Mouse (Mus musculus) hindbrain, embryonic 16.5 days (tissue): ENCODE results near the gene Eif4a1. TPM values are rescaled to one million over a fixed set of nuclear protein-coding genes. Genes with fewer than 3 reads are reported as not detected.

Source experiments
- ATAC-seq: fragments of 200-750 bp; cut with Nextera tagmentation; 2 replicates; pipeline ENCODE4 v1.8.0; 2017; ENCODE audit warnings: moderate TSS enrichment, moderate library complexity
- H3K27ac ChIP-seq: fragments of 300-500 bp; sonication (generic); 2 replicates; pipeline ENCODE4 v1.5.1; 2014; ENCODE audit warnings: low read depth, mild to moderate bottlenecking, control low read depth, low read length, moderate library complexity
- H3K27me3 ChIP-seq: fragments of 300-500 bp; sonication (generic); replicated peaks from 2 replicates; pipeline ENCODE4 v1.6.1; 2014; ENCODE audit warnings: low read length; ENCODE audit not compliant: control insufficient read depth, insufficient read depth
- H3K36me3 ChIP-seq: fragments of 300-500 bp; sonication (generic); 2 replicates; pipeline ENCODE4 v1.6.1; 2014; ENCODE audit warnings: mild to moderate bottlenecking, low read length, moderate library complexity, mixed read lengths; ENCODE audit not compliant: control insufficient read depth, insufficient read depth
- H3K4me1 ChIP-seq: fragments of 300-500 bp; sonication (generic); 2 replicates; pipeline ENCODE4 v1.6.1; 2014; ENCODE audit warnings: low read depth, low read length; ENCODE audit not compliant: control insufficient read depth, insufficient read depth
- H3K4me2 ChIP-seq: fragments of 300-500 bp; sonication (generic); 2 replicates; pipeline ENCODE4 v1.6.1; 2014; ENCODE audit warnings: mild to moderate bottlenecking, low read length, control low read depth, moderate library complexity
- H3K4me3 ChIP-seq: fragments of 300-500 bp; sonication (generic); 2 replicates; pipeline ENCODE4 v1.5.1; 2014; ENCODE audit warnings: mild to moderate bottlenecking, low read length, control low read depth, moderate library complexity
- H3K9ac ChIP-seq: fragments of 300-500 bp; sonication (generic); 2 replicates; pipeline ENCODE4 v1.6.1; 2014; ENCODE audit warnings: low read depth, mild to moderate bottlenecking, control low read depth, low read length, moderate library complexity
- H3K9me3 ChIP-seq: fragments of 300-500 bp; sonication (generic); 2 replicates; pipeline ENCODE4 v1.6.1; 2014; ENCODE audit warnings: mild to moderate bottlenecking, low read length, moderate library complexity; ENCODE audit not compliant: control insufficient read depth
- WGBS: fragments of 180-500 bp; shearing (Covaris S2); extraction: QIAGEN DNeasy Blood & Tissue Kit; methylation state at CpG from one replicate; pipeline ENCODE4 v1.1.7; 2014; 5-methylcytosine and 5-hydroxymethylcytosine counted together
- polyA plus RNA-seq: library from polyadenylated mRNA; unstranded; fragments of >200 nt; fragmentation: Nextera tagmentation; extraction: Ambion mirVana; gene quantifications from 2 replicates; pipeline ENCODE4 v1.2.1, GENCODE M21; 2015

The Eif4a1 gene
- polyA plus RNA-seq, 1 experiment from 2014 or later: 382 TPM

- Histone ChIP-seq H3K36me3 (peaks cover 35% of the 10 kb centered on the region), H3K4me1 (peaks cover 28% of the 10 kb centered on the region), H3K9me3 (no peaks in the 10 kb centered on the region), H3K27me3 (no peaks in the 10 kb centered on the region), H3K9ac (no peak within 1 kb of the TSS), H3K4me2 (no peak within 1 kb of the TSS), H3K27ac (no peak within 1 kb of the TSS), H3K4me3 (no peak within 1 kb of the TSS)
- WGBS: 40% methylated on average over 7 of the region's 7 CpGs
- no peak for ATAC-seq
Observed at GRCm38 (mm10) chr11:69665961-69666664, 6.1 kb downstream of the Eif4a1 start, which contains the start of gene Cd68. TSS of gene Cd68 (minus strand) at chr11:69666153.

DNA sequence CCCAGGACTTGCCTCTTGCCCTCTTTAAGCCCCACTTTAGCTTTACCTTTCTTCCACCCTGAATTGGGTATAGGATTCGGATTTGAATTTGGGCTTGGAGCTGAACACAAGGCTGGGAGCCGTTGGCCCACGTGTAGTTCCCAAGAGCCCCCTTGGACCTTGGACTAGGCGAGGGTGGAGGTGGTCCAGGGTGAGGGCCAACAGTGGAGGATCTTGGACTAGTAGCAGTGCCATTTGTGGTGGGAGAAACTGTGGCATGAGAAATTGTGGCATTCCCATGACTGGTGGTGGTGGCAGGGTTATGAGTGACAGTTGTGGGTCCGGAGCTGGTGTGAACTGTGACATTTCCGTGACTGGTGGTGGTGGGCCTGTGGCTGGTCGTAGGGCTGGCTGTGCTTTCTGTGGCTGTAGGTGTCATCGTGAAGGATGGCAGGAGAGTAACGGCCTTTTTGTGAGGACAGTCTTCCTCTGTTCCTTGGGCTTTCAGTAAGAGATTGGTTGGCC lies 6.7 kb downstream of the Eif4a1 start:
- no peaks in the 10 kb centered on the region for H3K9me3 ChIP-seq
- WGBS: 76% methylated on average over 9 of the region's 9 CpGs
- no peak for ATAC-seq
- peaks cover 25% of the 10 kb centered on the region for H3K4me1 ChIP-seq
- no peak overlapping the region for H3K9ac ChIP-seq
- no peak overlapping the region for H3K27ac ChIP-seq
- H3K4me3 ChIP-seq: no peak overlapping the region
- H3K27me3 ChIP-seq: no peaks in the 10 kb centered on the region
- no peak overlapping the region for H3K4me2 ChIP-seq
- H3K36me3 ChIP-seq: peaks cover 35% of the 10 kb centered on the region

GRCm38 (mm10) chr11:69664841-69665240 lies 7.4 kb downstream of the Eif4a1 start:
- H3K9me3 ChIP-seq: no peaks in the 10 kb centered on the region
- H3K4me3 ChIP-seq: no peak overlapping the region
- H3K9ac ChIP-seq: no peak overlapping the region
- WGBS: 95% methylated on average over 7 of the region's 7 CpGs
- H3K27ac ChIP-seq: no peak overlapping the region
- no peak overlapping the region for H3K4me2 ChIP-seq
- peaks cover 19% of the 10 kb centered on the region for H3K4me1 ChIP-seq
- H3K27me3 ChIP-seq: no peaks in the 10 kb centered on the region
- peaks cover 33% of the 10 kb centered on the region for H3K36me3 ChIP-seq
- ATAC-seq: no peak

GRCm38 (mm10) chr11:69663795-69664194 lies 8.4 kb downstream of the Eif4a1 start:
- no peak for ATAC-seq
- Histone ChIP-seq H3K4me1 (peaks cover 11% of the 10 kb centered on the region), H3K36me3 (peaks cover 31% of the 10 kb centered on the region), H3K4me2 (no peak overlapping the region), H3K9ac (no peak overlapping the region), H3K9me3 (no peaks in the 10 kb centered on the region), H3K27ac (peak overlapping the region; percentile 91; the same call in 1 of the 2 replicates), H3K27me3 (no peaks in the 10 kb centered on the region), H3K4me3 (no peak overlapping the region)
- WGBS: 88% methylated on average over 6 of the region's 6 CpGs

DNA sequence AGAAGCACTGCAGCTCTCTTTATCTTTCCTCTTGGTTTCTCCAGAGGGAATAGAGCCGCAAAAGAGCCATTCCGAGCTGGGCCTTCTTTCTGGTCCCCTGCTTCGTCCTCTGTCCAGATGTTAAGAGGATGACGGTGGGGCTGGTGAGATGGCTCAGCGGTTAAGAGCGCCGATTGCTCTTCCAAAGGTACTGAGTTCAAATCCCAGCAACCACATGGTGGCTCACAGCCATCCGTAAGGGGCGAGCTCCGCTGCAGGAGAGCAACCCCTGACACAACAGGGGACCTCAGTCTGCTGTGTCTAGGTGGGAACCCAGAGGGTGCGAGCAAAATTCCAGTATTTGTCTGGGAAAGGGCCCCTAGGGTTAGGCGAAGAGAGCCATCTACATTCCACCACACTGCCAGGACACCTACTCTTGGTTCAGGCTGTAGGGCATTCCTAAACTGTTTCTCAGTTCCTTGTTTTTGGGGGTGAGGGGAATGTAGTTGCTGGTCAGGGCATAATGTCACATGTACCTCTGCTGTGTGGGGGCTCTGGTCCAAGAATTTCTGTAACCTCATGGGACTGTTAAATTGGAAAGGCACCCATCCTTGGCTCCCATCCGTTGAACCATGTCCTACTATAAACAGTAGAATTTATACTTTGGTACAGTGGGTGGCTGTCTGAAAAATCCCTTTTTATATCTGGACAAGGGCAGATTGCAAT lies 9.1 kb downstream of the Eif4a1 start:
- peak; percentile 8 for ATAC-seq
- H3K36me3 ChIP-seq: peaks cover 33% of the 10 kb centered on the region
- H3K4me3 ChIP-seq: peak overlapping the region; percentile 67
- H3K27ac ChIP-seq: peak overlapping the region; percentile 91
- no peaks in the 10 kb centered on the region for H3K27me3 ChIP-seq
- peak overlapping the region; percentile 69 for H3K9ac ChIP-seq
- peak overlapping the region; percentile 68 for H3K4me2 ChIP-seq
- 65% methylated on average over 13 of the region's 13 CpGs for WGBS
- no peaks in the 10 kb centered on the region for H3K9me3 ChIP-seq
- H3K4me1 ChIP-seq: peaks cover 11% of the 10 kb centered on the region

DNA sequence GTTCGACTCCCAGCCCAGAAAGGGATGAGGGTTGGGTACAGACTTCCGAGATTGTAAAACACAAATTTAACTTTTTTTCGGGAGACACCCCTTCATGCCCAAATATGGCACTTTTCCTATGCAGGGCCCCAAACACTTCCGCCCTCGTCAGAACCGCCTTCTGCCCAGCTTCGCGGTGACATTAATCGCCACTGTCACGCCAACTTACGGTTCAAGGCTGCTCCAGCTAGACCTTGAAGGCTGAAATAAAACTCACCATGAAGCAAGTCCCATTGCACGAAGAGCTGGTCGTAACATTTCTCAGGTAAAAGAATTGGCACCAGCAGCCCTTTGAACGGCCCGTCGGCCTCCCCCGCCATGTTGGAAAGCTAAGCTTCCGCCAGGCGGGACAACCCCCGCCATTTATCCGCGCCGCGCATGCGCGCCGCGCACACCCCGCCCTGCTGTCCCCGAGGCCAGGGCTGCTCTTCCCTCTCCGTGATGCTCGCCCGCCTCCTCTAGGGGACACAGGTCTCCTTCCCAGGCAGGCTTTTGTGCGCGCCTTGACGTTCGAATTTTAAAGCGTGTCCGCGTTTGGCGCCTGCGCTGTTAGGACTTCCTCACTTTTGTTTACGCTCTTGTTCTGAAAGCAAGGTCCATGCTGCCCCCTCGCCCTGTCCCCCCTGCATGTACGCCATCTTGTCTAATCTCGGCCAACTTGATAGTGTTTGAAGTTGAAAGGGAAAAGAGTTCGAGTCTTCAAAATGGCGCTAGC lies 9.8 kb downstream of the Eif4a1 start, which contains the start of gene Mpdu1:
Mpdu1 (minus strand) TSS at position 430 of the 754 bp plus-strand sequence.
- Histone ChIP-seq H3K36me3 (peaks cover 31% of the 10 kb centered on the region), H3K9ac (peak within 1 kb of the TSS; percentile 69), H3K27ac (peak within 1 kb of the TSS; percentile 91), H3K27me3 (no peaks in the 10 kb centered on the region), H3K4me2 (peak within 1 kb of the TSS; percentile 68), H3K4me3 (peak within 1 kb of the TSS; percentile 67), H3K4me1 (peaks cover 11% of the 10 kb centered on the region), H3K9me3 (no peaks in the 10 kb centered on the region)
- ATAC-seq: peak; percentile 97
- under 1% methylated on average over 48 of the region's 48 CpGs for WGBS

DNA sequence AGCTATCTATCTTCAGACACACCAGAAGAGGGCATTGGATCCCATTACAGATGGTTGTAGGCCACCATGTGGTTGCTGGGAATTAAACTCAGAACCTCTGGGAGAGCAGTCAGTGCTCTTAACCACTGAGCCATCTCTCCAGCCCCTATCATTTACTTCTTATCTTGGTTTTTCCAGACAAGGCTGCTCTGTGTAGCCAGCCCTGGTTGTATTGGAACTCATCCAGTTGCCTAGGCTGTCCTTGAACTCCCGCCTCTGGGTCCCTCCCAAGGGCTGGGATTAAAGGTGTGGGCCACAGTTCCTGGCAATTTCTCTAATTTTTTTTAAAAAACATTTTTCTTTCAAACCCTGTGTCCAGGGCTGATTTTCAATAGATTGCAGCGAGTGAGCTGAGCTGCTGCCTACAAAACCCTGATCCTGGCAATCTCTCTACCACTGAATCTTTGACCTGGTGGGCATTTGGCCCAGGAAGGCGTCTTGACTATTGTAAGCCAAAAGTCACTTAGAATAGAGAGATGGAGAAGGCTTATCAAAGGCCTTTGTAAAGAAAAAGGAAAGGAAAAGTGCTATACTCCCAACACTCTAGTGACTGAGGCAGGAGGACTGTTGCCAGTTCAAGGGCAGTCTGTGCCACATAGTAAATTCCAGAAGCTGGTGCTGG lies 10.9 kb downstream of the Eif4a1 start:
- Histone ChIP-seq H3K4me1 (peaks cover 11% of the 10 kb centered on the region), H3K9ac (peak overlapping the region; percentile 69), H3K36me3 (peaks cover 32% of the 10 kb centered on the region), H3K27ac (peak overlapping the region; percentile 91), H3K9me3 (no peaks in the 10 kb centered on the region), H3K4me3 (peak overlapping the region; percentile 67), H3K27me3 (no peaks in the 10 kb centered on the region), H3K4me2 (peak overlapping the region; percentile 68)
- 65% methylated on average over 3 of the region's 3 CpGs for WGBS
- no peak for ATAC-seq

DNA sequence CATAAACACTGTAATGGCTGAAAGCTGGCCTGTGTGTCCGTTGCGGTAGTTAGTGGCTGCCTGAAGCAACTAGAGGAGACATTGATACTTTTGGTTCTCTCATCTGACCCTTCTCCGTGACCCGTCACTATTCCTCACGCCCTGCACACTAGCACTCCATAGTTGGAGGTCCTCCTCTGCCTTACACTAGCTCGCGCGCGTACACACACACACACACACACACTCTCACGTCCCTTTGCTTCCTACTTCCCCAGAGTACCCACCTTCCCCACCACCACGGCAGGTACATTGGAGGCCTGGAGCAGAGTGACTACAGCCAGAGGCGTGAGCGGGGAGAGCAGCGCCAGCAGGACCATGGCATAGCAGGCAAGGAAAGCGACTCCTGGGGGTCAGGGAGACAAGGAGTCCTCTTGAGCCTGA lies 14.8 kb downstream of the Eif4a1 start:
- H3K36me3 ChIP-seq: peaks cover 25% of the 10 kb centered on the region
- no peak overlapping the region for H3K4me2 ChIP-seq
- H3K9ac ChIP-seq: no peak overlapping the region
- H3K27me3 ChIP-seq: no peaks in the 10 kb centered on the region
- ATAC-seq: no peak
- H3K4me3 ChIP-seq: no peak overlapping the region
- no peaks in the 10 kb centered on the region for H3K9me3 ChIP-seq
- WGBS: 88% methylated on average over 15 of the region's 15 CpGs
- H3K27ac ChIP-seq: no peak overlapping the region
- H3K4me1 ChIP-seq: peaks cover 10% of the 10 kb centered on the region
